Mouse (Mus musculus) cerebellum, postnatal 14 days (tissue): ENCODE measurements around the gene Kmt5c.

ENCODE experiments used
- DNase-seq, 2 experiments: peaks; one replicate each; pipeline ENCODE4 v3.0.0; 2021; ENCODE audit warnings: mixed read lengths in 2 of 2

Gene Kmt5c

GRCm38 (mm10) chr7:4746326-4746980 is 6.5 kb downstream of the Kmt5c start:
- DNase-seq: no peak

- no peak for DNase-seq
Measured at GRCm38 (mm10) chr7:4747156-4747899, 7.4 kb downstream of the Kmt5c start.

- DNase-seq: no peak
Measured at GRCm38 (mm10) chr7:4748321-4748720, 8.4 kb downstream of the Kmt5c start.

- no peak for DNase-seq
Measured at GRCm38 (mm10) chr7:4749169-4749568, 9.3 kb downstream of the Kmt5c start.

GRCm38 (mm10) chr7:4751971-4752820 is 12.3 kb downstream of the Kmt5c start:
- DNase-seq: peak; percentile 41 to 68

GRCm38 (mm10) chr7:4752821-4753570 is 13.1 kb downstream of the Kmt5c start, which contains the start of gene Cox6b2:
Gene Cox6b2 (minus strand): TSS chr7:4753094.
- DNase-seq: peak; percentile 69 to 86

- no peak for DNase-seq
Measured at GRCm38 (mm10) chr7:4759670-4760069, 19.8 kb downstream of the Kmt5c start.

- DNase-seq: no peak
Measured at GRCm38 (mm10) chr7:4764946-4765710, 25.2 kb downstream of the Kmt5c start.

- DNase-seq: no peak
Measured at GRCm38 (mm10) chr7:4771202-4771601, 31.3 kb downstream of the Kmt5c start, which contains the start of gene Fam71e2. Gene Fam71e2 (minus strand): TSS chr7:4771302.

GRCm38 (mm10) chr7:4776131-4776530 is 36.2 kb downstream of the Kmt5c start:
- no peak for DNase-seq

- peak in 1 of 2 experiments; percentile 67 for DNase-seq
Measured at GRCm38 (mm10) chr7:4776861-4777830, 37.2 kb downstream of the Kmt5c start.

GRCm38 (mm10) chr7:4777851-4778637 is 38.1 kb downstream of the Kmt5c start:
- no peak for DNase-seq

- DNase-seq: no peak
Measured at GRCm38 (mm10) chr7:4779921-4780320, 40.0 kb downstream of the Kmt5c start.

GRCm38 (mm10) chr7:4782130-4782529 is 42.2 kb downstream of the Kmt5c start:
- no peak for DNase-seq

GRCm38 (mm10) chr7:4782759-4783158 is 42.8 kb downstream of the Kmt5c start, which contains the start of the genes Il11 and Tmem190:
Gene Il11 (minus strand): TSS chr7:4782859.
Gene Tmem190 (plus strand): TSS chr7:4782937.
- no peak for DNase-seq

GRCm38 (mm10) chr7:4783667-4784268 is 43.9 kb downstream of the Kmt5c start:
- DNase-seq: peak; percentile 58 to 64

- DNase-seq: peak in 1 of 2 experiments; percentile 71
Measured at GRCm38 (mm10) chr7:4788499-4789435, 48.9 kb downstream of the Kmt5c start.
